Mouse (Mus musculus): ENCODE data around the gene Nedd4. TPM values are rescaled to one million over a fixed set of nuclear protein-coding genes. Genes with fewer than 3 reads are reported as not detected.
A peak's percentile ranks its signal among the peaks of the same experiment; 100 is the strongest.

Gene Nedd4
- total RNA-seq, 2 experiments from 2014 or later, result 338 to 346 TPM

GRCm38 (mm10) chr9:72669383-72669782 lies 7.2 kb downstream of the Nedd4 start:
- DNase-seq (ENCODE audit: extremely low spot score in 1 of 2, low spot score in 2 of 2), result no peak
- intact Hi-C loops (cut with DNase I), result no loop called here

DNA sequence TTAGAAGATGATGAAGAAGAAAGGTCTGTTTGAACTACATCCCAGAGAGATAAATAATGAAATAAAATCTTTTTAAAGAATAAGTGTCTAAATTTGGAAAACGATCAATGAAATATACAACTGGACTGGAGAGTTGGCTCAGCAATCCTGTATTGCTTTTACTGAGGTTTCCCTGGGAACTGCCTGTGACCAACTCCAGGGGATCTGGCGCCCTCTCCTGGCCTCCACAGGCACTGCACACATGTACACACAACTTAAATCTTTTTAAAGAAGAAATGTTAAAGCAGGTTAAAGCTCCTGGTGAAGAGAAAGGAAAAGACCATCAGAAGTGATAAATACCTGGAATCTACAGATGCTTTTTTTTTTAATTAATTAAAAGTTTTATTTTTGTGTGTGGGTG lies 10.2 kb downstream of the Nedd4 start:
- intact Hi-C loops (cut with DNase I), result no loop called here
- peak; percentile 80 to 83 for DNase-seq (ENCODE audit: extremely low spot score in 1 of 2, low spot score in 2 of 2)

- DNase-seq (ENCODE audit: extremely low spot score in 1 of 2, low spot score in 2 of 2), result no peak
- intact Hi-C loops (cut with DNase I), result loop anchor here (2.0 kb wide), 1 partner anchor 40 kb away; no protein-coding TSS in a partner anchor
Measured at GRCm38 (mm10) chr9:72674957-72675744, 13.0 kb downstream of the Nedd4 start.

- no peak for DNase-seq (ENCODE audit: extremely low spot score in 1 of 2, low spot score in 2 of 2)
- intact Hi-C loops (cut with DNase I), result loop anchor here (2.0 kb wide), 1 partner anchor 41 kb away; no protein-coding TSS in a partner anchor
Measured at GRCm38 (mm10) chr9:72675745-72676200, 13.6 kb downstream of the Nedd4 start.

- no peak for DNase-seq (ENCODE audit: extremely low spot score in 1 of 2, low spot score in 2 of 2)
- intact Hi-C loops (cut with DNase I), result no loop called here
Measured at GRCm38 (mm10) chr9:72677659-72678058, 15.5 kb downstream of the Nedd4 start.

GRCm38 (mm10) chr9:72678771-72679170 lies 16.6 kb downstream of the Nedd4 start:
- intact Hi-C loops (cut with DNase I), result no loop called here
- no peak for DNase-seq (ENCODE audit: extremely low spot score in 1 of 2, low spot score in 2 of 2)

DNA sequence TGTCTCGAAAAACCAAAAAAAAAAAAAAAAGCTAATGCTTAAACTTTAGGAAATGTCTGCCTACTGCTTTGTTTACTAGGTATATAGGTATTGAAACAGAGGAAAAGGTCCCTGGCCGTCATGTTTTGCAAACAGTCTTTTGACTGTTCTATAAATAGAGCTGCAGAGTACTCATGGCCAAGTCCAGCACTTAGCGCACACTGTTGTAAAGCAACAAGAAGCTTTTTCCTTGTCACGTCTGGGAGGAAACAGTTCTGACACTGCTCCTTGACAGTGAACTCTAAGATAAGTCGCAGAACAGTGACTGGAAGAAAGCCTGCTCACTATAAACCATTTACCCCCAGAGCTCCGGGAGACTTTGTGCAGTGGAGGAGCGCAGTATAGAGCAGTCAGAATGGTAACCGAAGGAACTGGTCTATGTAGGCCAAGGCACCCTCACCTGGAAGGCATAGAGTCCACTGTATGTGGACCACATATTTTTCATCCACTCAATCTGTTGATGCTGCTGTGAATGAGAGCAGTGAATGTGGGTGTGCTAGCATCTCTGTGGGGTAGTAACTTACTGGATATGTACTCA lies 19.6 kb downstream of the Nedd4 start:
- no peak for DNase-seq (ENCODE audit: extremely low spot score in 1 of 2, low spot score in 2 of 2)
- intact Hi-C loops (cut with DNase I), result no loop called here

DNA sequence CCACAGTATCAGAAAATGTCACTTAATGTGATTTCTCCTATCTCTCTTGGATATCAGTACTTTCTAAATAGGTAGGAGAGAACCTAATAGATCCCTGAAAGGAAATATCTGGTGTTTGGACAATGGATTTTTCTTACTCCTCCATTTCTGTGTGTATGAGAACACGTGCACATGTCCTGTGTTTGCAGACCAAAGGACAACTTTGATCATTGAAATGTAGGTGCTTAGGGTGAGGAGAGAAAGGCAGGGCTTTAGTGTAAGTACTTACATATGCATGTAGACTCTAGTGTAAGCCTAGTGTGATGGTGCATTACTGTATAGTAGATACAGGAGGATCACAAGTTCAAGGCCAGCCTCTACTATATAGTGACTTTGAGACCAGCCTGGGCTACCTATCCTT lies 21.1 kb downstream of the Nedd4 start:
- intact Hi-C loops (cut with DNase I), result no loop called here
- DNase-seq (ENCODE audit: extremely low spot score in 1 of 2, low spot score in 2 of 2), result no peak

DNA sequence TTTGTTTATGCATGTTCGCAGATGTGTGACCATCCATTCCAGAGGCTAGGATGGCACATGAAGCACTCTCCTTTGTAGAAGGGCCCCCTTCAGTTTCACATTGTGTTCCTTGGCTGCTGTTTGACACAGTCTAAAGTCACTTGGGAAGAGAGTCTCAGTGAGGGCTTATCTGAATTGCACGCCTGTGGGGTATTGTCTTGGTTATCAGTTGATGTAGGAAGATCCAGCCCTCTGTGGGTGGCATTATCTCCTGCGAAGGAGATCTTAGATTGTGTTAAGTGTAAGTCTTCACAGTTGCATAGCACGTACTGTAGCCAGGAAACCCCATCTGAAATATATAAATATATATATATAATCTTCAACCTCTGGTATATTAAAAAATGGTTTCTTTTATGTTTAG lies 23.1 kb downstream of the Nedd4 start:
- DNase-seq (ENCODE audit: extremely low spot score in 1 of 2, low spot score in 2 of 2), result no peak
- intact Hi-C loops (cut with DNase I), result no loop called here

DNA sequence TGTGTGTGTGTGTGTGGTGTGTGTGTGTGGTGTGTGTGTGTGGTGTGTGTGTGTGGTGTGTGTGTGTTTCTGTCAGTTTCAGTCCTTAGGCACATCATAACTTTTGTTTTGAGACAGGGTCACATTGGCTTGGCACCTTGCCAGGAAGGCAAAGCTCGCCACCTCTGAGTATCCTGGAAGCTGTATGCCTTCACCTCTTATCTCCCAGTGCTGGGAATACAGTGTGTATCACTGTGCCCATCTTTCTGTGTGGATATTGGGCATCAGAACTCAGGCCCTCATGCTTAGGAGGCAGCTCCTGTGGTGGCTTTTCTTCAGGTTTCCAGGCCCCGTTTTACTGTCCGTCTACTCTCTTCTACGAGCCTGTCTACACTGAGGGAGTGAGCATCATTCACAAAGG lies 24.4 kb downstream of the Nedd4 start:
- peak in 1 of 2 experiments; percentile 30 for DNase-seq (ENCODE audit: extremely low spot score in 1 of 2, low spot score in 2 of 2)
- intact Hi-C loops (cut with DNase I), result no loop called here

GRCm38 (mm10) chr9:72689522-72689921 lies 27.4 kb downstream of the Nedd4 start:
- no peak for DNase-seq (ENCODE audit: extremely low spot score in 1 of 2, low spot score in 2 of 2)
- intact Hi-C loops (cut with DNase I), result no loop called here

DNA sequence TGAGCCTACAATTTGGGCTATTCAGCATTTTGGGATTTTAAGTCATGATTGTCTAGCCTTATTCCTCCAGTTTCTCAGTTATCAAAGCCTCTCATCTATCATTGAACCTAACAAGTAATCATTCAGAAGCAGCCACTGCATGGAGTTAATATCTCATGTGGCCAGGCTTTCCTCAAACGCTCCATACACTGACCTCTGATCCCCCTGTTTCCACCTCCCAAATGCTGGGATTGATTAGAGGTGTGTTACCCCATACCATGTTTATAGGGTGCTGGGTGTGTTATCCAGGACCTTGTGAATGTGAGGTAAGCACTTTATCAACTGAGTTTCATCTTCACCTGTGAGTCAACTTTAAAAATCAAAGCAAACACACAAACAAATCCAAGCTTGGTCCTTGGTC lies 28.7 kb downstream of the Nedd4 start:
- intact Hi-C loops (cut with DNase I), result no loop called here
- no peak for DNase-seq (ENCODE audit: extremely low spot score in 1 of 2, low spot score in 2 of 2)

DNA sequence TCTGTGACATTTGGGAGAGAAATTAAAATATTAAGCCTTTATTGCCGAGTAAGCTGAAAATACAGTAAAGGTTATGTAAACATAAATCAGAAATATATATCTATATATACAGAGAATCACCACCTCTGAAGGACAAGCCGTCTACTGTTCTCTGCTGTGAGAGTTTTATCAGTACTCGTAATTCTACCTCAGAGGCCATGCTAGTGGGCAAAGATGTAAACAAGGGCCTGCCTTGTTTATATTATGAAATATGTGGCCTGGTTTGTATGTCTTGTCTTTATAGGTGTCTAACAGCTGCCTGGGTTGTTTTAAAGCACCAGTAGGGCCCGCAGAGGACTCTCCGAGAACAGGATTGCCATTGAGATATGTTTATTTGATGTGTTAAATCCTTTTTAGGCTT lies 29.8 kb downstream of the Nedd4 start:
- intact Hi-C loops (cut with DNase I), result no loop called here
- no peak for DNase-seq (ENCODE audit: extremely low spot score in 1 of 2, low spot score in 2 of 2)

DNA sequence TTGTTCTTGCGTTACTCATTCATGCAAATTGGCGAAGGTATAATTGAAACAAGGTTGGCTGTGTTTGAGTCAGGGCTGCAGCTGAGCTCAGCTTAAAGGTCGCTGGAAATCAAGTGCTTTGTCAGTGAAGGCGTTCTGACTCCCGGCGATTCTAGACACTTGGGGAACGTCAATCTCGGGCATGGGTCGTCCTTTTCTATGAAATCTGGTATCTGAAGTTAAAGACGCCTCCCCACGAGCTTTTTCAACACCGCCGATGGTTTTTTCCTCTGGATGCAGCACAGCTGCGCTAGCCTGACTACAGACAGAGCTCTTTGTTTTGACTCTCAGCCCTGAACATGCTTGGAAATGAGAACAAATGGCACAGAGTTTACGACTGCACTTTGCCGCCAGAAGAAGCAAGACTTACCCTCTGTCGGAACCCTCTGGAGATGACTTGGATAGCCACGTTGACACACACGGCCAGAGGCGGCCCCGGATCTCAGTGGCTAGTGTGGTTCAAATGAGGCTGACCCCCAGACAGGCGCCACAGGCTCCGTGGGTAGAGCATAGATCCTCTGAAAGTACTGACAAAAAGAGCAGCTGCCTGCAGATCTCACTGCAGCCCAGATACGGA lies 31.0 kb downstream of the Nedd4 start:
- intact Hi-C loops (cut with DNase I), result no loop called here
- no peak for DNase-seq (ENCODE audit: extremely low spot score in 1 of 2, low spot score in 2 of 2)

- no peak for DNase-seq (ENCODE audit: extremely low spot score in 1 of 2, low spot score in 2 of 2)
- intact Hi-C loops (cut with DNase I), result no loop called here
Measured at GRCm38 (mm10) chr9:72693861-72694260, 31.7 kb downstream of the Nedd4 start.

- intact Hi-C loops (cut with DNase I), result no loop called here
- DNase-seq (ENCODE audit: extremely low spot score in 1 of 2, low spot score in 2 of 2), result no peak
Measured at GRCm38 (mm10) chr9:72696508-72696907, 34.4 kb downstream of the Nedd4 start.

DNA sequence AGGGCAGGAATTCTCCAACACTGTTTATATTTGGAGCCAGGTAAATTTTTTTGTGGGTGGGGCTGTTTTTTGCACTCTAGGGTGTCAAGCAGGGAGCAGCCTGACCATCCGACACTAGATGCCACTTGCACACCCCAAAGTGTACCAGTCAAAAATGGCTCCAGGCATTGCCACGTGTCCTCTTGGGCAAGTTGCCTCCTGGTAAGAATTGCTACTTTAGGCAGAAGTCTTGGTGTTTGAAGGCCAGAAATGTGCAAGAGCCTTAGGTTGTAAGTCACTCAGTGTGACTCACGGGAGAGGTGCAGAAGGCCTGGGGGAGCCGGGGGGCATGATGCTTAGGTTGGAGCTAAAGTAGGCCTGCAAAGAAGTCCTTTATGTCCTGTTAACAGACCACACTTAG lies 35.6 kb downstream of the Nedd4 start:
- intact Hi-C loops (cut with DNase I), result no loop called here
- DNase-seq (ENCODE audit: extremely low spot score in 1 of 2, low spot score in 2 of 2), result no peak

GRCm38 (mm10) chr9:72699702-72700101 lies 37.6 kb downstream of the Nedd4 start:
- intact Hi-C loops (cut with DNase I), result no loop called here
- DNase-seq (ENCODE audit: extremely low spot score in 1 of 2, low spot score in 2 of 2), result no peak

- intact Hi-C loops (cut with DNase I), result no loop called here
- no peak for DNase-seq (ENCODE audit: extremely low spot score in 1 of 2, low spot score in 2 of 2)
Measured at GRCm38 (mm10) chr9:72701441-72701840, 39.3 kb downstream of the Nedd4 start.

- intact Hi-C loops (cut with DNase I), result no loop called here
- DNase-seq (ENCODE audit: extremely low spot score in 1 of 2, low spot score in 2 of 2), result no peak
Measured at GRCm38 (mm10) chr9:72702075-72702474, 39.9 kb downstream of the Nedd4 start.

All from left cerebral cortex, postnatal 10 days (tissue).